Comparison of ENCODE assay signal across 25 mouse cellular contexts in the genomic region with DNA sequence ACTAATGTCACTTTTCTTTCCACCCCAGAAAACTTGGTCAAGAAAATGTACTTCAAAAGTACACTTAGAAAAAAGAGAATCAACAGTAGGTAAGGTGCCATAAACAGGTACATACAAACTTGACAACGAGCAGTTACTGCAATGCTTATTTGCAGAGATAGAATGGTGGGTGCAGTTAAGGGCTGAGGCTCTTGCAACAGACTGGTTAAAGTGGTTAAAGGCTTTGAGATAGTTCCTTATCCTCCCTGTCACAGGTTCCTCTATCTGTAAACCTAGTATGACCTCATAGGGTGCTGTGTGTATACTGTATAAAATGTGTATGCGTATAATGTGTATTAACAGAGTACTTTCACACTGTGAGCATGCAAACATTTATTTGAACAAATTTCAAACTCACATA. TPM values are rescaled to one million over a fixed set of nuclear protein-coding genes. Genes with fewer than 3 reads are reported as not detected.
DNase-seq lines count a peak whose midpoint lies in the region; ATAC-seq and TF ChIP-seq lines count a peak whose summit lies in the region.
"Not testable (repeated sequence)": the region's sequence is repeated elsewhere in the genome, so short reads cannot be mapped to it uniquely, and the experiment has no call there.
"Had no signal": no experiment of that assay in that cellular context is flagged by ENCODE, and none has a peak within 500 bp of the region (broad histone marks: within the 10 kb centered on the region; RNA-seq: fewer than 3 reads in every experiment).

No protein-coding gene starts in this region.

- not testable (repeated sequence) for H3K27ac ChIP-seq in MEL (ENCODE audit: control insufficient read depth, low read depth, low read length); liver, embryonic 11.5 days (ENCODE audit: low read depth, low read length); liver, embryonic 13.5 days; liver, embryonic 15.5 days (replicated peaks)

- not testable (repeated sequence) for H3K4me3 ChIP-seq in MEL (ENCODE audit: control insufficient read depth in 1 of 2, insufficient read depth in 1 of 2, low read depth in 2 of 2, low read length in 2 of 2); liver, embryonic 11.5 days (ENCODE audit: low read depth, low read length); liver, embryonic 13.5 days (replicated peaks); liver, embryonic 15.5 days (replicated peaks)

- H3K4me1 ChIP-seq in MEL (ENCODE audit: control insufficient read depth in 1 of 2, insufficient read depth in 2 of 2, low read length in 2 of 2); liver, embryonic 11.5 days (replicated peaks; ENCODE audit: control insufficient read depth, insufficient read depth, low read length); liver, embryonic 13.5 days (replicated peaks); liver, embryonic 15.5 days (replicated peaks): not testable (repeated sequence)

- not testable (repeated sequence) for TF ChIP-seq POLR2A in MEL (IDR thresholded peaks at IDR 0.05; ENCODE audit: control insufficient read depth in 1 of 2, insufficient read depth in 1 of 2, low read depth in 1 of 2, low read length in 2 of 2, poor library complexity in 1 of 2)

- WGBS in liver, embryonic 11.5 days: 46% methylated on average over 2 of the region's 2 CpGs
- WGBS in liver, embryonic 13.5 days (ENCODE audit: insufficient replicate concordance): 36% methylated on average over 2 of the region's 2 CpGs
- WGBS in liver, embryonic 15.5 days (ENCODE audit: insufficient replicate concordance): 35% methylated on average over 2 of the region's 2 CpGs

- H3K9ac ChIP-seq in MEL (ENCODE audit: control insufficient read depth, low read depth, low read length, poor library complexity, severe bottlenecking); liver, embryonic 11.5 days (ENCODE audit: low read depth, low read length); liver, embryonic 13.5 days; liver, embryonic 15.5 days: not testable (repeated sequence)

- TF ChIP-seq RAD21 in MEL (IDR thresholded peaks at IDR 0.05; ENCODE audit: low read depth, low read length): not testable (repeated sequence)

- H3K79me2 ChIP-seq in MEL (ENCODE audit: control insufficient read depth, insufficient read depth, low read length, poor library complexity): not testable (repeated sequence)

- H3K36me3 ChIP-seq in MEL (ENCODE audit: control insufficient read depth in 1 of 2, insufficient read depth in 2 of 2, low read length in 2 of 2); liver, embryonic 11.5 days (ENCODE audit: control insufficient read depth, insufficient read depth, low read length); liver, embryonic 13.5 days; liver, embryonic 15.5 days (replicated peaks): not testable (repeated sequence)

- not testable (repeated sequence) for TF ChIP-seq CTCF in MEL (IDR thresholded peaks at IDR 0.05 in 2 of 3, conservative IDR thresholded peaks at IDR 0.05 in 1 of 3; ENCODE audit: control insufficient read depth in 1 of 3, insufficient read depth in 1 of 3, low read depth in 2 of 3, low read length in 3 of 3, poor library complexity in 1 of 3, severe bottlenecking in 1 of 3)

- H3K27me3 ChIP-seq in MEL (ENCODE audit: control insufficient read depth in 1 of 2, insufficient read depth in 2 of 2, low read length in 2 of 2); liver, embryonic 11.5 days (replicated peaks; ENCODE audit: control insufficient read depth, insufficient read depth, low read length); liver, embryonic 13.5 days; liver, embryonic 15.5 days: not testable (repeated sequence)

- not testable (repeated sequence) for H3K4me2 ChIP-seq in liver, embryonic 11.5 days; liver, embryonic 13.5 days; liver, embryonic 15.5 days

- DNase-seq in MEL (ENCODE audit: low read depth, low spot score): peak; percentile 52
- not testable (repeated sequence) for DNase-seq in liver, embryonic 11.5 days (ENCODE audit: low spot score); liver, embryonic 13.5 days

- ATAC-seq in common myeloid progenitor, adult 5-6 weeks (replicated peaks; ENCODE audit: low read depth, poor library complexity, severe bottlenecking): peak; percentile 96
- peak; percentile 74 for ATAC-seq in liver, embryonic 11.5 days (replicated peaks; ENCODE audit: low FRiP score)
- 0 out of 2 replicates have a peak, but pooled peaks have one; percentile 58 for ATAC-seq in liver, embryonic 13.5 days (ENCODE audit: low read depth)
- 0 out of 2 replicates have a peak, but pooled peaks have one; percentile 37 for ATAC-seq in liver, embryonic 15.5 days (ENCODE audit: insufficient read depth)
- ATAC-seq in megakaryocyte progenitor cell, adult 5-6 weeks (replicated peaks; ENCODE audit: poor library complexity): peak; percentile 100
- ATAC-seq in monocyte, adult 5-6 weeks (replicated peaks; ENCODE audit: insufficient number of reproducible peaks, low FRiP score, low TSS enrichment, poor library complexity, severe bottlenecking): peak; percentile 53; the same call in 1 of the 2 replicates

- peak; percentile 61 to 64 for TF ChIP-seq EP300 in MEL (IDR thresholded peaks at IDR 0.05; ENCODE audit: low read depth in 1 of 2, low read length in 2 of 2)

- H3K9me3 ChIP-seq in MEL (replicated peaks; ENCODE audit: insufficient read depth, low read length); liver, embryonic 11.5 days (ENCODE audit: control insufficient read depth, low read length); liver, embryonic 13.5 days (replicated peaks); liver, embryonic 15.5 days (replicated peaks): not testable (repeated sequence)

TF ChIP-seq in MEL, 35 proteins besides CTCF, POLR2A, EP300 and RAD21:
- TF ChIP-seq TCF12 (IDR thresholded peaks at IDR 0.05; ENCODE audit: low read depth, low read length) (peak; percentile 57), GATA1 (IDR thresholded peaks at IDR 0.05; ENCODE audit: low read depth, low read length) (peak; percentile 57), ETS1 (IDR thresholded peaks at IDR 0.05; ENCODE audit: low read depth, low read length) (peak; percentile 59)

RNA-seq across cellular contexts. Expression of a gene that starts 12.2 kb away (rescaled TPM):
- 0.35 TPM in 1 of 2 replicates, not detected in the other for total RNA-seq in MEL (2012; rRNA removed)
- under 1 TPM in 1 of 2 experiments, not detected in 1; 0.93 TPM for polyA plus RNA-seq in MEL (2012; ENCODE audit: insufficient read depth in 1 of 2, insufficient read length in 2 of 2, low read depth in 1 of 2, low replicate concordance in 2 of 2, missing spikeins in 1 of 2)
- total RNA-seq in common myeloid progenitor, adult 5-6 weeks (2017): not detected in 2 replicates
- polyA plus RNA-seq in liver, embryonic 11.5 days (2014; fragmentation: Nextera tagmentation; extraction: Ambion mirVana): 0.32 and 0.37 TPM in 2 replicates
- polyA plus RNA-seq in liver, embryonic 13.5 days (2015; fragmentation: Nextera tagmentation; extraction: Ambion mirVana): 0.18 TPM in 1 of 2 replicates, not detected in the other
- polyA plus RNA-seq in liver, embryonic 15.5 days (2015; fragmentation: Nextera tagmentation; extraction: Ambion mirVana): not detected in 2 replicates
- total RNA-seq in megakaryocyte progenitor cell, adult 5-6 weeks (2015): not detected in 2 replicates
- not detected in 2 replicates for total RNA-seq in megakaryocyte progenitor cell, adult 5-6 weeks (2017)
- 1.4 TPM in 1 of 3 replicates, not detected in the others for total RNA-seq in monocyte, adult 5-6 weeks (2017)
- total RNA-seq: CH12.LX, G1E had no signal
- polyA plus RNA-seq: erythroblast, embryonic 14.5 days; G1E had no signal

RNA-seq across cellular contexts. Expression of a gene that starts 27.2 kb away (rescaled TPM):
- not detected in 2 replicates for total RNA-seq in MEL (2012; rRNA removed)
- polyA plus RNA-seq in MEL (2012; ENCODE audit: insufficient read depth in 1 of 2, insufficient read length in 2 of 2, low read depth in 1 of 2, low replicate concordance in 2 of 2, missing spikeins in 1 of 2): not detected
- not detected in 2 replicates for total RNA-seq in common myeloid progenitor, adult 5-6 weeks (2017)
- polyA plus RNA-seq in liver, embryonic 11.5 days (2014; fragmentation: Nextera tagmentation; extraction: Ambion mirVana): not detected in 2 replicates
- polyA plus RNA-seq in liver, embryonic 13.5 days (2015; fragmentation: Nextera tagmentation; extraction: Ambion mirVana): not detected in 2 replicates
- polyA plus RNA-seq in liver, embryonic 15.5 days (2015; fragmentation: Nextera tagmentation; extraction: Ambion mirVana): not detected in 2 replicates
- total RNA-seq in megakaryocyte progenitor cell, adult 5-6 weeks (2015): not detected in 2 replicates
- not detected in 2 replicates for total RNA-seq in megakaryocyte progenitor cell, adult 5-6 weeks (2017)
- total RNA-seq in monocyte, adult 5-6 weeks (2017): not detected in 3 replicates
- total RNA-seq: adrenal gland, adult 18-20 months; adrenal gland, adult 8-10 months; adrenal gland, postnatal 14 days; adrenal gland, postnatal 36 days; CH12.LX; G1E had no signal
- polyA plus RNA-seq: activated CD4-positive, CD25-positive, alpha-beta regulatory T cell, adult 4 months; CD4-positive, CD25-positive, alpha-beta regulatory T cell, adult 4 months; cerebellum, adult 2 months; embryonic facial prominence, embryonic 11.5 days; embryonic facial prominence, embryonic 13.5 days; embryonic facial prominence, embryonic 15.5 days; erythroblast, embryonic 14.5 days; forebrain, embryonic 10.5 days; forebrain, embryonic 12.5 days; forebrain, embryonic 14.5 days; forebrain, embryonic 16.5 days; G1E; Patski had no signal

RNA-seq across cellular contexts. Expression of a gene that starts 27.3 kb away (rescaled TPM):
- not detected in 2 replicates for total RNA-seq in MEL (2012; rRNA removed)
- polyA plus RNA-seq in MEL (2012; ENCODE audit: insufficient read depth in 1 of 2, insufficient read length in 2 of 2, low read depth in 1 of 2, low replicate concordance in 2 of 2, missing spikeins in 1 of 2): not detected
- total RNA-seq in common myeloid progenitor, adult 5-6 weeks (2017): 0.64 TPM in 1 of 2 replicates, not detected in the other
- polyA plus RNA-seq in liver, embryonic 11.5 days (2014; fragmentation: Nextera tagmentation; extraction: Ambion mirVana): 0.79 and 1.1 TPM in 2 replicates
- polyA plus RNA-seq in liver, embryonic 13.5 days (2015; fragmentation: Nextera tagmentation; extraction: Ambion mirVana): 0.35 and 0.44 TPM in 2 replicates
- polyA plus RNA-seq in liver, embryonic 15.5 days (2015; fragmentation: Nextera tagmentation; extraction: Ambion mirVana): 0.10 and 0.16 TPM in 2 replicates
- 0.22 TPM in 1 of 2 replicates, not detected in the other for total RNA-seq in megakaryocyte progenitor cell, adult 5-6 weeks (2015)
- total RNA-seq in megakaryocyte progenitor cell, adult 5-6 weeks (2017): not detected in 2 replicates
- total RNA-seq in monocyte, adult 5-6 weeks (2017): 0.48 TPM in 1 of 3 replicates, not detected in the others
- total RNA-seq: CH12.LX had no signal
- polyA plus RNA-seq: activated CD4-positive, CD25-positive, alpha-beta regulatory T cell, adult 4 months; erythroblast, embryonic 14.5 days; G1E; Patski had no signal

Comparison
In these comparisons a context has a peak if more than half of its experiments do, and no peak if none do; other contexts are left out.
1. ATAC-seq: peak in every context shown above with its lines; median percentile 100 in megakaryocyte progenitor cell, adult 5-6 weeks; 96 in common myeloid progenitor, adult 5-6 weeks; 74 in liver, embryonic 11.5 days; 58 in liver, embryonic 13.5 days; 53 in monocyte, adult 5-6 weeks; 37 in liver, embryonic 15.5 days.